Mouse (Mus musculus) lung, postnatal 0 days (tissue): ENCODE data around the gene Ankrd33.

Experiments
- CTCF ChIP-seq: IDR thresholded peaks from 2 replicates; pipeline ENCODE4 v1.5.1; 2016; ENCODE audit warnings: antibody characterized with exemption, mild to moderate bottlenecking
- EP300 ChIP-seq: IDR thresholded peaks from 2 replicates; pipeline ENCODE4 v1.6.1; 2016; ENCODE audit warnings: antibody characterized with exemption, mild to moderate bottlenecking, control low read depth

DNA sequence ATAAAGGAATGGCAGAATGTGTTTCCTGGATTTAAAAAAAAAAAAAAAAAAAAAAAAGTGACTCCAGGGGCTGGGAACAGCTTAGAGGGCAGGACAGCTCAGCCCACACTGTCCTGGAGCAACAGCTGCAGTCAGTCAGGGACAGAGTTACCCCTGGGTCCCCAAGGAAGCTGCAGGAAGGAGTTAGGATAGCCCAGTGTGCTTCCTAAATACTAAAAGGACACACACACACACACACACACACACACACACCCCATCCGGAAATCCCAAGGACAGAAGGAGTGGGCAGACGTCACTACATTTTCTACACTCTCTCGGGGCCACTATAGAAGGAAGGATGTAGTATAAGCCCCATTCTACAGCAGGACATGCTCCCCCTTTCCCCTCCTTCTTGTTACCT lies 47.5 kb upstream of the Ankrd33 start:
- TF ChIP-seq CTCF, result no peak
- TF ChIP-seq EP300, result peak; percentile 40; the same call in 1 of the 2 replicates
